Mouse (Mus musculus): ENCODE measurements around the gene Masp1.

DNA sequence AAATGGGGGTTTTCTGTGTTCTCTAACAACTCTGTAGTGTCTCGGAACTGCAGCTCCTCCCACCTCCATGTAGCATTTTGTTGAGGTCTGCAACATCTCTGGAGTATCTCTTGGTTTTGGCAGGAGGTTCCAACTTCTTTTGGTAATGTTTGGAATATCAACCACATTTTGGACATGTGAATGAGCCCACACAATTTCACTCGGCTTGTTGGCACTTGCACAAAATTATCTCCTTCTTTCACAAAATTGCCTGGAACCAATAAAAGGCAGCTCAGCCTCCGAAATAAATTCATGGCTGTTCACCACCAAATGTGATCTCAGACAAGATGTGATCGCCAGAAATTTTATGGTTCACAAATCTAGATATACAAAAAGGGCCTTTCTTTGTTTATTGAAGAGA, 8.6 kb upstream of the Masp1 start:
- TF ChIP-seq CTCF (IDR thresholded peaks at IDR 0.05; ENCODE audit: extremely low read depth, insufficient read depth, insufficient read length, insufficient replicate concordance) (no peak), POLR2A (IDR thresholded peaks at IDR 0.05; ENCODE audit: low read depth, low read length) (no peak)

Data from spleen, adult 2 months (tissue).